Mouse (Mus musculus): ENCODE data around the gene Taf12.
"Not testable (repeated sequence)": the region's sequence is repeated elsewhere in the genome, so short reads cannot be mapped to it uniquely, and the experiment has no call there.

Taf12 gene

GRCm38 (mm10) chr4:132273166-132273565 is 1.0 kb upstream of the Taf12 start:
- peak; percentile 65 to 71 for DNase-seq

DNA sequence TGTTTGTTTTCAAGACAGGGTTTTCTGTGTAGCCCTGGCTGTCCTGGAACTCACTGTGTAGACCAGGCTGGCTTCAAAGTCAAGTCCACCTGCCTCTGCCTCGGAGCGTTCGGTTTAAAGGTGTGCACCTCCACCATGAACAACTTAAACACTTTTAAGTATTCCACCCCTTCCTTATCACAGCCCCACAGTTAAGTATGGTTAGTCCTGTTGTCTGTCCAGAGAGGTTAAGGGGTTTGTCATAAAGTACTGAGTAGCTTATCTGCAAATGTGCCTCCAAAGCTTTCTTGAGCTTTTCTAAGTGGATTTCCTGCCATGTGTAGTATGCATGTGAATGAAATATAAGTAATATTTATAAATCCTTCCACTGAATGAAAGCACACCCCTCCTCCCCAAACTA is 1.8 kb downstream of the Taf12 start:
- no peak for DNase-seq

- DNase-seq = not testable (repeated sequence)
These were observed 14.7 kb downstream of the Taf12 start for GRCm38 (mm10) chr4:132288840-132289239.

DNA sequence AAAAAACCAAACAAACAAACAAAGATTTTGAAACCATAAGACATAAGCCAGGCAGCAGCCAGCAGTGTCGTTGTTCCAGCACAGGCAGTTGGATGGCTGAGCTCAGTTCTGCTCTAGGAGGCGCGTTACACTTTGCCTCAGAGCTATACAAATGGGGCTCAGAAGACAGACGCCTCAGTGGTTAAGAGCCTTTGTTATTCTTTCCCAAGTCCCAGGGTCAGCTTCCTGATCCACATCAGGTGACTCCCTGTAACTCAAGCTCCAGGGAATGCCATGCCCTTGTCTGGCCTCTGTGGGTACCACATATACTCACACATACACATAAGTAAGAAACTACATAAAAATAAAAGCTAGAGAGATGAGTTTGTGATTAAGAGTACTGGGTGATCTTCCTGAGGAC is 16.9 kb downstream of the Taf12 start:
- DNase-seq = no peak

- no peak for DNase-seq
These were observed 17.6 kb downstream of the Taf12 start for GRCm38 (mm10) chr4:132291624-132292335.

GRCm38 (mm10) chr4:132292988-132293387 is 18.8 kb downstream of the Taf12 start:
- peak; percentile 54 to 57 for DNase-seq

GRCm38 (mm10) chr4:132293682-132294240 is 19.6 kb downstream of the Taf12 start:
- no peak for DNase-seq

- no peak for DNase-seq
These were observed 21.7 kb downstream of the Taf12 start for GRCm38 (mm10) chr4:132295696-132296390.

GRCm38 (mm10) chr4:132299849-132300248 is 25.7 kb downstream of the Taf12 start:
- no peak for DNase-seq

GRCm38 (mm10) chr4:132301486-132301885 is 27.3 kb downstream of the Taf12 start:
- peak; percentile 37 to 61 for DNase-seq

DNA sequence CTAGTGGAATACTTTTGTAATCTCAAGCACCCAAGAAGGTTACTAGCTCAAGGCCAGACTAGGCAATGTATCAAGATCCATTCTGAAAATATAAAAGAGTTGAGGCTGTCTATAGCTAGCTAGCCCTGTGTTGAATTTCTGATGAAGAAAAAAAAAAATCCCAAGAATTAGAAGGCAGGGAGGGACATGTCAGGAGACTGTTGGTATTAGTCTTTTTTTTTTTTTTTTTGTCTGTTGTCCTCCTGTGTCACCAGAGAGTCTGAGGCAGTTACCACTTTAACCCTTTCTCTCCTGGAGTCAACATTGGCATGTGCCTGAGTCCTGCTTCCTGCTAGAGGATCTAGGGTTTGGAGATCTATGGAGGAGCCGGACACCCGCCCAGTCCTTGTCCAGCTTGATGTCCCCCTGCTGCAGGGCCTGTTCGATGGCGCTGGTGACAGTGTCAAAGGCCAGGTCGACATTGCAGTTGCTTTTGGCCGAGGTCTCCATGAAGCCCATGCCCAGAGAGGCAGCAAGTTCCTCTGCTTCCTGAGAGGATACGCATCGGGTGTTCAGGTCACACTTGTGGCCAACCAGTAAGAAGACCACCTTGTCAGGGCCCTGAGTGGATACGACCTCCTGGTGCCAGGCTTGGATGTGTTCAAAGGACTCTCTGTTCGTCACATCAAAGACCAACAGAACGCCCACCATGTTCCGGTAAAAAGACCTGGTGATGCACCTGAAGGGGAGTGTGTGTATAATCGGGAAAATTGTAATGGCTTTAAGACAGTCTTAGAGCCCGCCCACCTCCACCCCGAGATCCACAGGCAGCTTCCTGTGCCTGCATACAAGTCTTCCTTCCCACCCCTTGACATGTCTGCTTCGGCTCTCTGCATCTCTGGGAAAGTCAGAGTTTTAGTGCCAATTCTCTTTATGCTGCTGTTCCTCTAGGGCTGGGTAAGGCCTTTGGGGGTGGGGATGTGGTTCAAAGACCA is 28.1 kb downstream of the Taf12 start:
- no peak for DNase-seq

DNA sequence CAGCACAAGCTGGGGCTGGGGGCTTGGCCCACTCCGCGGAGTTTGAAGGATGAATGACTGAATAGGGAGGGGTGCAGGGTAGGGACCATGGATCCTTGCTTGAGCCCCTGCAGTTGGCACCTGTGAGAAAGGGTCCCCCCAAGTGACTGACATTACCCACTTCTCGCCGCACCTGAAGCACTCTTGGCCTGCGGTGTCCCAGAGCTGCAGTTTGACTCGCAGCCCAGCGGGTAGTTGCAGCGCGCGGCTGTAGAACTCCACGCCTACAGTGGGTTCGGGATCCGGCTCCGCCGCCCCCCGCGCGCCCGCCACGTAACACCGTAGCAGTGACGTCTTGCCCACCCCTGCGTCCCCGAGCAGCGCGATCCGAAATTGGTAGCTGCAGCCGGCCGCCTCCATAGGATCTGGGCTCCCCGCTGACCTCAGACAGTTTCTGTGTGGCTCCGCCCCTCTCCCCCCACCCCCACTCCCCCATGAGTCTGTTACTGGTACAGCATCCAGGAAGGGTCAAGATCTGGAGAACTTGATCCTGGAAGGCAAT is 28.8 kb downstream of the Taf12 start, which contains the start of gene Rab42:
TSS of gene Rab42 (minus strand) at position 447 of the 541 bp plus-strand sequence.
- DNase-seq = peak; percentile 66 to 69

GRCm38 (mm10) chr4:132303484-132303883 is 29.3 kb downstream of the Taf12 start:
- DNase-seq = not testable (repeated sequence)

- no peak for DNase-seq
These were observed 31.1 kb downstream of the Taf12 start for GRCm38 (mm10) chr4:132305276-132305675.

- no peak for DNase-seq
These were observed 31.8 kb downstream of the Taf12 start for GRCm38 (mm10) chr4:132306004-132306403.

DNA sequence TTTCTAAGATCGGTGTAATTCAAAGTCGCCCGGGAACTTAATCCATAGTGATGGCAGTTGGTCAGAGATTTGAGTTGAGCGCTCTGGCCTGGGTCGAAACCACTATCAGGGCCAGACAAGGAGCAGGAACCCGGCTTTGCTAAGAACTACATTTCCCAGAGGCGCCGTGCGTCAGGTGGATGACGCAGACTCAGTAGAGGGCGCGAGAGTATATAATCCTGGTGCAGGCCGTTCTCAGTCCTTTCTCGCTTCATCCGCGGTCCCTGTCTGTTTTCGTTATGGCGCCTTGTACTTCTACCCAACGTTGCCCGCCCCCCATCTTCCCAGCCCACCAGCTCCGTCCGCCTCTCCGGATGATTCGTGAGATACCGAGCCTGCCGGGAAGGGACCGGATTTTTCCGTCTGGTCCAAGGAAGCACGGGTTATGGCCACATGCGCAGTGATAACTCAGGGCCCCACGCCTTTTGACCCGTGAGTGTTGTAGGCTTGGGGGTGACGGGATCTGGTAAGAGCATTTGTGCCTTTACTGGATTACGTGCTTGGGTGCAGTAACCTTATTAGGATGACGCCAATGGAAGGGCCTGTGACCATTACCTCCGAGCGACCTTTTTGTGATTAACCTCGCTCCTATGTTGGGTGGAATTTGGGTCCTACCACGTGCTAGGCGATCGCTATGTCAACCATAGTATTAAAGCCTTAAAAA is 34.4 kb downstream of the Taf12 start:
- DNase-seq = peak; percentile 94 to 95

DNA sequence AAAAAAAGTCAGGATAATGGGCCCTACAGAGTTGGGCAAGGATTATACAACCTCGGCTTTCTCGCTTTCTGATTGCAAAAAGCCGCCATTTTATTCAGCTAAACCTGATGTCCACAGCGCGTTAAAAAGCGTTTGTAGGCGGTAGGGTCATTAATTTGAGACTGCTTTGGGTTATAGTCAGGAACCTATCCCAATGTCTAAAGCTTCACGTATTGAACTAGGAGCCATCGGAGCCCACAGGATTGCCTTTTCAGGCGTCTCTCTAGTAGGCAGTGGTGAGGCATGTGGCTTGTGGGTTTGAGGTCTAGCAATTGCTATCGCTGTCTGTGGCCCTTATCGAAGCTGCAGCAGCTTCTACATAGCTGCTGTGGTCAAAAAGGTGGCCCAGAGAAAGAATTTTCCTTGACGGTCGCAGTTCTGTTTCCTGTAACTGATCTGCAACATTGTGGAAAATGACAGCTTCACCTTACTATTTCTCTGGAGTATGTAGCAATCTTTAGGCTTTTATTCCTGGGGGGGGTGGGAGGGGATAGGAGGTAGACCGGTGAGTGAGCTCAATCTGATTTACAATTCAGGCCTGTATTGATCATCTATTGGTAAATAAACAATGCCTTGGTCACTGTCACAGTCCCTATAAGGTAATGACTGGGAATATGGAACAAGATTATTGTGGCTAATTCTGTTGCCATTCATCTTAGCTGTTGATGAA is 35.1 kb downstream of the Taf12 start:
- DNase-seq = peak in 1 of 2 experiments; percentile 31

- peak; percentile 64 to 65 for DNase-seq
These were observed 35.8 kb downstream of the Taf12 start for GRCm38 (mm10) chr4:132309849-132310472.

- no peak for DNase-seq
These were observed 37.0 kb downstream of the Taf12 start for GRCm38 (mm10) chr4:132311209-132311608.

DNA sequence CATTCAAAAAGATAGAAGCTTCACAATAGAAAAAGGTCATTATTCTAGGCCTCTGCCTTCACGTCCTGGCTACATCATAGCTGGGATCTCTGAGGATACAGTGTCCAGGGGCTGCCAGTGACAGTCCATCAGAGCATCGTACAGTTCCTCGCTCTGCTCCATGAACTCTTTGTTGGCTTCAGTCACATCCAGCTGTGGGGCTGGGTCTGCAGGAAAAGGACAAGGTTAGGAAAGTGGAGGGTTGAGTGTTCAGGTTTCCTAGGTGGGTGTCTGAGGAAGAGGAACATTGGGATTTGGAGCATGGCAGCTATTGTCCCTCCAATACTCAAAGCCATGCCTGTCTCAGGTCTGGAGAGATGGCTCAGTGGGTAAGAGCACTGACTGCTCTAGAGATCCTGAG is 37.6 kb downstream of the Taf12 start:
- no peak for DNase-seq

GRCm38 (mm10) chr4:132312627-132313026 is 38.5 kb downstream of the Taf12 start:
- DNase-seq = no peak

Data from cerebellum, postnatal 10 days (tissue).